Mouse (Mus musculus): ENCODE results near the gene Dnah3. TPM values are rescaled to one million over a fixed set of nuclear protein-coding genes. Genes with fewer than 3 reads are reported as not detected.

Dnah3 gene
- polyA plus RNA-seq, 1 experiment from 2014 or later: 0.11 TPM

- Histone ChIP-seq H3K4me1 (ENCODE audit: control insufficient read depth, insufficient read depth, low read length) (no peaks in the 10 kb centered on the region), H3K4me3 (ENCODE audit: low read depth, low read length) (no peak overlapping the region), H3K4me2 (ENCODE audit: low read length) (no peak overlapping the region), H3K9me3 (replicated peaks; ENCODE audit: control insufficient read depth, low read length) (no peaks in the 10 kb centered on the region), H3K27ac (ENCODE audit: low read depth, low read length) (no peak overlapping the region), H3K36me3 (ENCODE audit: control insufficient read depth, insufficient read depth, low read length) (no peaks in the 10 kb centered on the region), H3K27me3 (replicated peaks; ENCODE audit: control insufficient read depth, insufficient read depth, low read length) (no peaks in the 10 kb centered on the region), H3K9ac (ENCODE audit: low read length) (no peak overlapping the region)
- 84% methylated on average over 4 of the region's 4 CpGs for WGBS
- ATAC-seq: no peak
- DNase-seq (ENCODE audit: low spot score): no peak
Measured at GRCm38 (mm10) chr7:120034996-120035395, 60.1 kb downstream of the Dnah3 start.

- no peaks in the 10 kb centered on the region for H3K9me3 ChIP-seq (replicated peaks; ENCODE audit: control insufficient read depth, low read length)
- no peak overlapping the region for H3K4me2 ChIP-seq (ENCODE audit: low read length)
- WGBS: 95% methylated on average over 1 of the region's 1 CpGs
- no peak overlapping the region for H3K4me3 ChIP-seq (ENCODE audit: low read depth, low read length)
- H3K9ac ChIP-seq (ENCODE audit: low read length): no peak overlapping the region
- H3K4me1 ChIP-seq (ENCODE audit: control insufficient read depth, insufficient read depth, low read length): no peaks in the 10 kb centered on the region
- H3K27me3 ChIP-seq (replicated peaks; ENCODE audit: control insufficient read depth, insufficient read depth, low read length): no peaks in the 10 kb centered on the region
- no peaks in the 10 kb centered on the region for H3K36me3 ChIP-seq (ENCODE audit: control insufficient read depth, insufficient read depth, low read length)
- peak; percentile 6 for DNase-seq (ENCODE audit: low spot score)
- no peak for ATAC-seq
- no peak overlapping the region for H3K27ac ChIP-seq (ENCODE audit: low read depth, low read length)
Measured at GRCm38 (mm10) chr7:120034566-120034965, 60.5 kb downstream of the Dnah3 start.

- H3K27me3 ChIP-seq (replicated peaks; ENCODE audit: control insufficient read depth, insufficient read depth, low read length): no peaks in the 10 kb centered on the region
- no peak overlapping the region for H3K9ac ChIP-seq (ENCODE audit: low read length)
- H3K27ac ChIP-seq (ENCODE audit: low read depth, low read length): no peak overlapping the region
- H3K4me3 ChIP-seq (ENCODE audit: low read depth, low read length): no peak overlapping the region
- no peak overlapping the region for H3K4me2 ChIP-seq (ENCODE audit: low read length)
- no peaks in the 10 kb centered on the region for H3K36me3 ChIP-seq (ENCODE audit: control insufficient read depth, insufficient read depth, low read length)
- H3K4me1 ChIP-seq (ENCODE audit: control insufficient read depth, insufficient read depth, low read length): no peaks in the 10 kb centered on the region
- no peaks in the 10 kb centered on the region for H3K9me3 ChIP-seq (replicated peaks; ENCODE audit: control insufficient read depth, low read length)
- ATAC-seq (no peak), DNase-seq (ENCODE audit: low spot score) (no peak)
- WGBS: 94% methylated on average over 1 of the region's 1 CpGs
Measured at GRCm38 (mm10) chr7:120028669-120029068, 66.4 kb downstream of the Dnah3 start.

- DNase-seq (ENCODE audit: low spot score): no peak
- H3K4me2 ChIP-seq (ENCODE audit: low read length): no peak overlapping the region
- WGBS: 80% methylated on average over 6 of the region's 6 CpGs
- no peaks in the 10 kb centered on the region for H3K9me3 ChIP-seq (replicated peaks; ENCODE audit: control insufficient read depth, low read length)
- H3K27ac ChIP-seq (ENCODE audit: low read depth, low read length): no peak overlapping the region
- no peak overlapping the region for H3K4me3 ChIP-seq (ENCODE audit: low read depth, low read length)
- no peak for ATAC-seq
- no peaks in the 10 kb centered on the region for H3K36me3 ChIP-seq (ENCODE audit: control insufficient read depth, insufficient read depth, low read length)
- H3K27me3 ChIP-seq (replicated peaks; ENCODE audit: control insufficient read depth, insufficient read depth, low read length): no peaks in the 10 kb centered on the region
- no peak overlapping the region for H3K9ac ChIP-seq (ENCODE audit: low read length)
- no peaks in the 10 kb centered on the region for H3K4me1 ChIP-seq (ENCODE audit: control insufficient read depth, insufficient read depth, low read length)
Measured at GRCm38 (mm10) chr7:119997066-119997465, 98.0 kb downstream of the Dnah3 start.

- Histone ChIP-seq H3K4me2 (ENCODE audit: low read length) (no peak overlapping the region), H3K9ac (ENCODE audit: low read length) (no peak overlapping the region), H3K27ac (ENCODE audit: low read depth, low read length) (0 out of 2 replicates have a peak overlapping the region, but pooled peaks have one; percentile 34), H3K4me1 (ENCODE audit: control insufficient read depth, insufficient read depth, low read length) (no peaks in the 10 kb centered on the region), H3K27me3 (replicated peaks; ENCODE audit: control insufficient read depth, insufficient read depth, low read length) (no peaks in the 10 kb centered on the region), H3K4me3 (ENCODE audit: low read depth, low read length) (no peak overlapping the region), H3K9me3 (replicated peaks; ENCODE audit: control insufficient read depth, low read length) (no peaks in the 10 kb centered on the region), H3K36me3 (ENCODE audit: control insufficient read depth, insufficient read depth, low read length) (no peaks in the 10 kb centered on the region)
- peak; percentile 51 for DNase-seq (ENCODE audit: low spot score)
- ATAC-seq: no peak
- 55% methylated on average over 3 of the region's 3 CpGs for WGBS
Measured at GRCm38 (mm10) chr7:119985279-119985912, 109.7 kb downstream of the Dnah3 start.

GRCm38 (mm10) chr7:119980170-119980569, 114.9 kb downstream of the Dnah3 start:
- Histone ChIP-seq H3K4me1 (ENCODE audit: control insufficient read depth, insufficient read depth, low read length) (no peaks in the 10 kb centered on the region), H3K4me2 (ENCODE audit: low read length) (no peak overlapping the region), H3K4me3 (ENCODE audit: low read depth, low read length) (no peak overlapping the region), H3K36me3 (ENCODE audit: control insufficient read depth, insufficient read depth, low read length) (no peaks in the 10 kb centered on the region), H3K9ac (ENCODE audit: low read length) (no peak overlapping the region), H3K27me3 (replicated peaks; ENCODE audit: control insufficient read depth, insufficient read depth, low read length) (no peaks in the 10 kb centered on the region), H3K27ac (ENCODE audit: low read depth, low read length) (no peak overlapping the region), H3K9me3 (replicated peaks; ENCODE audit: control insufficient read depth, low read length) (no peaks in the 10 kb centered on the region)
- no peak for ATAC-seq
- no peak for DNase-seq (ENCODE audit: low spot score)
- WGBS: 68% methylated on average over 3 of the region's 3 CpGs

GRCm38 (mm10) chr7:119978576-119978975, 116.5 kb downstream of the Dnah3 start:
- Histone ChIP-seq H3K27me3 (replicated peaks; ENCODE audit: control insufficient read depth, insufficient read depth, low read length) (no peaks in the 10 kb centered on the region), H3K36me3 (ENCODE audit: control insufficient read depth, insufficient read depth, low read length) (no peaks in the 10 kb centered on the region), H3K9ac (ENCODE audit: low read length) (no peak overlapping the region), H3K4me3 (ENCODE audit: low read depth, low read length) (no peak overlapping the region), H3K27ac (ENCODE audit: low read depth, low read length) (no peak overlapping the region), H3K9me3 (replicated peaks; ENCODE audit: control insufficient read depth, low read length) (no peaks in the 10 kb centered on the region), H3K4me2 (ENCODE audit: low read length) (no peak overlapping the region), H3K4me1 (ENCODE audit: control insufficient read depth, insufficient read depth, low read length) (no peaks in the 10 kb centered on the region)
- no peak for DNase-seq (ENCODE audit: low spot score)
- ATAC-seq: no peak

GRCm38 (mm10) chr7:119977574-119977973, 117.5 kb downstream of the Dnah3 start:
- WGBS: 92% methylated on average over 7 of the region's 7 CpGs

GRCm38 (mm10) chr7:119976256-119976655, 118.8 kb downstream of the Dnah3 start:
- no peaks in the 10 kb centered on the region for H3K4me1 ChIP-seq (ENCODE audit: control insufficient read depth, insufficient read depth, low read length)
- DNase-seq (ENCODE audit: low spot score): no peak
- no peak overlapping the region for H3K4me2 ChIP-seq (ENCODE audit: low read length)
- 84% methylated on average over 6 of the region's 6 CpGs for WGBS
- no peak overlapping the region for H3K9ac ChIP-seq (ENCODE audit: low read length)
- H3K9me3 ChIP-seq (replicated peaks; ENCODE audit: control insufficient read depth, low read length): no peaks in the 10 kb centered on the region
- no peak overlapping the region for H3K27ac ChIP-seq (ENCODE audit: low read depth, low read length)
- no peaks in the 10 kb centered on the region for H3K36me3 ChIP-seq (ENCODE audit: control insufficient read depth, insufficient read depth, low read length)
- no peaks in the 10 kb centered on the region for H3K27me3 ChIP-seq (replicated peaks; ENCODE audit: control insufficient read depth, insufficient read depth, low read length)
- no peak for ATAC-seq
- H3K4me3 ChIP-seq (ENCODE audit: low read depth, low read length): no peak overlapping the region

More at GRCm38 (mm10) chr7:119977574-119977973, 117.5 kb downstream of the Dnah3 start:
- Histone ChIP-seq H3K27ac (ENCODE audit: low read depth, low read length) (no peak overlapping the region), H3K9ac (ENCODE audit: low read length) (no peak overlapping the region), H3K4me3 (ENCODE audit: low read depth, low read length) (no peak overlapping the region), H3K4me2 (ENCODE audit: low read length) (no peak overlapping the region), H3K9me3 (replicated peaks; ENCODE audit: control insufficient read depth, low read length) (no peaks in the 10 kb centered on the region), H3K36me3 (ENCODE audit: control insufficient read depth, insufficient read depth, low read length) (no peaks in the 10 kb centered on the region), H3K4me1 (ENCODE audit: control insufficient read depth, insufficient read depth, low read length) (no peaks in the 10 kb centered on the region), H3K27me3 (replicated peaks; ENCODE audit: control insufficient read depth, insufficient read depth, low read length) (no peaks in the 10 kb centered on the region)
- DNase-seq (ENCODE audit: low spot score): no peak
- ATAC-seq: no peak
